Mouse (Mus musculus) cortical plate, adult 2 months (tissue): ENCODE measurements around the gene Tcaf3.

ENCODE experiments used
- CTCF ChIP-seq: fragments of 200-500 bp; IDR thresholded peaks from 2 replicates; pipeline ENCODE4 v1.5.1; 2011; ENCODE audit warnings: mild to moderate bottlenecking, control low read depth, low read length; ENCODE audit not compliant: insufficient read depth; ENCODE audit errors: extremely low read depth
- POLR2A ChIP-seq: fragments of 200-500 bp; IDR thresholded peaks from 2 replicates; pipeline ENCODE4 v1.6.1; 2011; ENCODE audit warnings: mild to moderate bottlenecking, low read length, control low read depth; ENCODE audit not compliant: insufficient read depth; ENCODE audit errors: extremely low read depth

- TF ChIP-seq POLR2A (no peak), CTCF (no peak)
These were observed 31.4 kb downstream of the Tcaf3 start for GRCm38 (mm10) chr6:42566076-42566598.
